In the genomic region with DNA sequence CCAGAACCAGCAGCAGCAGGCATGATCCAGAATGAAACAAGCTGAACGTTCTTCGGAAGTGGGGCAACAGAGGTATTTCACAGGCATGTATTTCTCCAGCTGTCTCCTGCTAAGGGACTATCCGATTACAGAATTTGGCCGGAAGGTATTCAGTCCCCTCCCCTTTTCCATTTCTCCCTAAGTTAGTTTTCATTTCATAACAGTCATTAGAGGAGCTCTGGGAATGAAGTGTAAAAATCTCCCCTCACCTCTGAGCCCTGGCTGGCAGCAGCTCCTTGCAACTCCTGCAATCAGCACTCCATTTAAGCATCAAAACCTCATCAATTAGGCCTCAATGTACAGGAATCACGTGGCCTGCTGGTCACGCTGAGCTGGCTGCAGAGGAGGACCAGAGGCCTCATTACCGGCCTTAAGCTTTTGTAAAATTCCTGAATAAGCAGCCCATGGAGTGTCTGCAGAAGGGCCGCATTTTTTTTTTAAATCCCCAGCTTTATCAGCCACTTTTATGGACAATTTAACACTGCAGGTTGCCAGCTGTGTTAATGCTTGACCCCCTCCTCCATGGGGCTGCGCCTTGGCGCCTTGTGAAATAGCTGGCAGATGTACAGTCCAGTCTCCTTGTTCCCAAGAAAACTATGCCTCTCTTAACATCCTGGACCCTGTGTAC, we compare ENCODE assay signal across 10 mouse cellular contexts.
DNase-seq lines count a peak whose midpoint lies in the region; ATAC-seq lines count a peak whose summit lies in the region.
"Had no signal": no experiment of that assay in that cellular context is flagged by ENCODE, and none has a peak within 500 bp of the region (broad histone marks: within the 10 kb centered on the region; RNA-seq: fewer than 3 reads in every experiment).

No protein-coding gene starts in this region.

- no peak overlapping the region for H3K4me2 ChIP-seq in hindbrain, embryonic 13.5 days

- H3K27ac ChIP-seq in hindbrain, embryonic 13.5 days = no peak overlapping the region; the same call in 1 of the 2 replicates
- H3K27ac ChIP-seq: liver, embryonic 14.5 days had no signal

- no peaks in the 10 kb centered on the region for H3K9me3 ChIP-seq in hindbrain, embryonic 13.5 days

- H3K4me3 ChIP-seq in hindbrain, embryonic 13.5 days = no peak overlapping the region

- ATAC-seq in hindbrain, embryonic 13.5 days (ENCODE audit: low FRiP score) = peak; percentile 46; the same call in 1 of the 2 replicates

- peaks cover 9% of the 10 kb centered on the region for H3K4me1 ChIP-seq in hindbrain, embryonic 13.5 days (replicated peaks)

- no peaks in the 10 kb centered on the region for H3K27me3 ChIP-seq in hindbrain, embryonic 13.5 days

- 49% methylated on average over 10 of the region's 10 CpGs for WGBS in hindbrain, embryonic 13.5 days

- no peak overlapping the region for H3K9ac ChIP-seq in hindbrain, embryonic 13.5 days
- H3K9ac ChIP-seq: liver, embryonic 14.5 days had no signal

- peak; percentile 35 for DNase-seq in Muller cell, postnatal 12 days (ENCODE audit: inconsistent ontology term)
- peak; percentile 68 for DNase-seq in embryo, embryonic 10 days (ENCODE audit: low spot score)
- peak; percentile 68 for DNase-seq in mesoderm, embryonic 11.5 days (ENCODE audit: low read depth, low spot score)
- DNase-seq in left cerebral cortex, adult 9 months (ENCODE audit: low spot score in 2 of 2) = no peak
- DNase-seq in cerebellum, postnatal 25 days = no peak
- DNase-seq in adrenal gland, postnatal 4 days (ENCODE audit: low spot score in 2 of 2) = no peak
- DNase-seq: heart, postnatal 10 days; right cerebral cortex, postnatal 25 days had no signal

- H3K36me3 ChIP-seq in hindbrain, embryonic 13.5 days = no peaks in the 10 kb centered on the region

Comparison
In these comparisons a context has a peak if more than half of its experiments do, and no peak if none do; other contexts are left out.
1. DNase-seq: peak in Muller cell, postnatal 12 days (single experiment), embryo, embryonic 10 days (single experiment) and mesoderm, embryonic 11.5 days (single experiment); none in left cerebral cortex, adult 9 months (0 of 2), cerebellum, postnatal 25 days (0 of 2) and adrenal gland, postnatal 4 days (0 of 2).